ENCODE assay signal across 22 mouse cellular contexts in the genomic region with DNA sequence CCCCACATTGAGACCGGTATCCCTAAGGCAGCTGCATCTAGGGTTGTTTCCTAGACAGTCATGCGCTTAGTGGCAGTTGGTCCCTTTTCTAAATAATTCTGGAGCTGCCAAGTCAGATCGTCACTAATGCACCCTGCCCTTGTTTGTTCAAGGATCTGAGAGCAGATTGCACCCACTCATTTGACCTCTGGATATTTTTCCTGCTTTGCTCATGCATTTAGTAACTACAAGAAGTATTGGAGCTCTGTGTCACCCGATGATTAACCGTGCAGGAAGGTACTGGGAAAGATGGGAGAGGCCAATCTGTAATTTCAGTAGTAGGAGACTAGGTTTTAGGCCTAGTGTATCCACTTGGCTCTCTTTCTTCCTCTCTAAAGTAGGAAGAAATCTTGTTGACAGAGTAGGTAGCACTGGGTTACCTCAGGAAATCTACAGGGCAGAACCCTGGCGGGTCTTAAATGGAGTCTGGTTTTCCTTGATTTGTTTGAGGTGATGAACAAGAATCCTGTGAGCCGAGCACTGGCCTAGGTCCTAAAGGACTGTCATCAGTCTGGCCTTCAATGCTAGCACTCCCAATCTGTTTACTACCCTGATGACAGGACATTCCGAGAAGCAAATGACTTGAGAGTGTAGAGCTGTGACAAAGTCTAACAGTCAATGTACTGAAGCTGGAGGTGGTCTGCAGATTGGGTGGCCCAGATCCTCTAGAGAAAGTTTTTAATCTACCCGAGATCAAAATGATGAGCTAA. TPM values are rescaled to one million over a fixed set of nuclear protein-coding genes. Genes with fewer than 3 reads are reported as not detected.
A peak's percentile ranks its signal among the peaks of the same experiment; 100 is the strongest.
DNase-seq lines count a peak whose midpoint lies in the region; ATAC-seq lines count a peak whose summit lies in the region.
"Had no signal": no experiment of that assay in that cellular context is flagged by ENCODE, and none has a peak within 500 bp of the region (broad histone marks: within the 10 kb centered on the region; RNA-seq: fewer than 3 reads in every experiment).

No protein-coding gene starts in this region.

- H3K4me2 ChIP-seq in midbrain, embryonic 11.5 days = no peak overlapping the region
- no peak overlapping the region for H3K4me2 ChIP-seq in midbrain, embryonic 13.5 days (replicated peaks)
- peak overlapping the region; percentile 84 for H3K4me2 ChIP-seq in intestine, embryonic 16.5 days (ENCODE audit: low read depth, low read length)
- peak overlapping the region; percentile 61 for H3K4me2 ChIP-seq in stomach, embryonic 16.5 days (ENCODE audit: low read depth, low read length)

- no peak overlapping the region for H3K9ac ChIP-seq in midbrain, embryonic 11.5 days (ENCODE audit: low read length)
- no peak overlapping the region for H3K9ac ChIP-seq in midbrain, embryonic 13.5 days (replicated peaks)
- H3K9ac ChIP-seq in intestine, embryonic 16.5 days (ENCODE audit: low read depth, low read length) = no peak overlapping the region
- no peak overlapping the region for H3K9ac ChIP-seq in stomach, embryonic 16.5 days (ENCODE audit: low read length)
- H3K9ac ChIP-seq: forebrain, postnatal 0 days; heart, embryonic 15.5 days; lung, embryonic 14.5 days had no signal

- no peaks in the 10 kb centered on the region for H3K9me3 ChIP-seq in midbrain, embryonic 11.5 days (ENCODE audit: control insufficient read depth, low read length)
- H3K9me3 ChIP-seq in midbrain, embryonic 13.5 days = no peaks in the 10 kb centered on the region
- no peaks in the 10 kb centered on the region for H3K9me3 ChIP-seq in intestine, embryonic 16.5 days (ENCODE audit: control insufficient read depth, low read length)
- H3K9me3 ChIP-seq in stomach, embryonic 16.5 days (replicated peaks; ENCODE audit: control insufficient read depth, low read length) = no peaks in the 10 kb centered on the region
- H3K9me3 ChIP-seq: heart, embryonic 15.5 days; hindbrain, embryonic 10.5 days had no signal

- no peaks in the 10 kb centered on the region for H3K36me3 ChIP-seq in midbrain, embryonic 11.5 days (ENCODE audit: control insufficient read depth, insufficient read depth, low read length)
- H3K36me3 ChIP-seq in midbrain, embryonic 13.5 days = no peaks in the 10 kb centered on the region
- H3K36me3 ChIP-seq in intestine, embryonic 16.5 days (ENCODE audit: control insufficient read depth, insufficient read depth, low read length) = no peaks in the 10 kb centered on the region
- H3K36me3 ChIP-seq in stomach, embryonic 16.5 days (ENCODE audit: control insufficient read depth, insufficient read depth, low read length) = no peaks in the 10 kb centered on the region
- H3K36me3 ChIP-seq: heart, embryonic 15.5 days; hindbrain, embryonic 10.5 days had no signal

- peak; percentile 66 for DNase-seq in midbrain, embryonic 11.5 days (ENCODE audit: low spot score, missing footprints)
- peak; percentile 26 for DNase-seq in adrenal gland, postnatal 10 days
- no peak for DNase-seq in layer of hippocampus, postnatal 25 days (ENCODE audit: extremely low spot score in 1 of 2, low spot score in 1 of 2)
- DNase-seq: cerebellum, postnatal 10 days; forebrain, postnatal 0 days; gastrocnemius, postnatal 25 days; kidney, postnatal 14 days; lung, embryonic 14.5 days; thymus, adult 2 months had no signal

- WGBS in midbrain, embryonic 11.5 days = 91% methylated on average over 9 of the region's 9 CpGs
- WGBS in midbrain, embryonic 13.5 days = 90% methylated on average over 9 of the region's 9 CpGs
- WGBS in intestine, embryonic 16.5 days = 60% methylated on average over 9 of the region's 9 CpGs
- 68% methylated on average over 9 of the region's 9 CpGs for WGBS in stomach, embryonic 16.5 days

- no peak overlapping the region for H3K4me3 ChIP-seq in midbrain, embryonic 11.5 days (ENCODE audit: low read depth, low read length)
- no peak overlapping the region for H3K4me3 ChIP-seq in midbrain, embryonic 13.5 days (replicated peaks)
- H3K4me3 ChIP-seq in intestine, embryonic 16.5 days (ENCODE audit: low read length) = peak overlapping the region; percentile 65
- peak overlapping the region; percentile 55 for H3K4me3 ChIP-seq in stomach, embryonic 16.5 days (replicated peaks; ENCODE audit: low read length)
- H3K4me3 ChIP-seq: heart, embryonic 15.5 days had no signal

- no peak overlapping the region for H3K27ac ChIP-seq in midbrain, embryonic 11.5 days (ENCODE audit: low read depth, low read length)
- no peak overlapping the region for H3K27ac ChIP-seq in midbrain, embryonic 13.5 days
- H3K27ac ChIP-seq in intestine, embryonic 16.5 days (ENCODE audit: low read length) = peak overlapping the region; percentile 80; the same call in 1 of the 2 replicates
- H3K27ac ChIP-seq in stomach, embryonic 16.5 days (ENCODE audit: low read length) = peak overlapping the region; percentile 29
- H3K27ac ChIP-seq: heart, embryonic 15.5 days; hindbrain, embryonic 10.5 days had no signal

- ATAC-seq in midbrain, embryonic 11.5 days (ENCODE audit: low FRiP score) = no peak
- no peak for ATAC-seq in midbrain, embryonic 13.5 days
- ATAC-seq in intestine, embryonic 16.5 days = peak; percentile 8; the same call in 1 of the 2 replicates
- ATAC-seq in stomach, embryonic 16.5 days (ENCODE audit: insufficient read depth, low FRiP score) = peak; percentile 28; the same call in 1 of the 2 replicates
- no peak for ATAC-seq in frontal cortex, adult (ENCODE audit: low TSS enrichment)
- ATAC-seq in monocyte, adult 5-6 weeks (replicated peaks; ENCODE audit: insufficient number of reproducible peaks, low FRiP score, low TSS enrichment, poor library complexity, severe bottlenecking) = no peak
- ATAC-seq: activated CD4-positive, CD25-positive, alpha-beta regulatory T cell, adult 4 months; forebrain, postnatal 0 days; midbrain, embryonic 16.5 days had no signal

- peaks cover 19% of the 10 kb centered on the region for H3K27me3 ChIP-seq in midbrain, embryonic 11.5 days (ENCODE audit: control insufficient read depth, insufficient read depth, low read length)
- H3K27me3 ChIP-seq in midbrain, embryonic 13.5 days = peaks cover 46% of the 10 kb centered on the region
- H3K27me3 ChIP-seq in intestine, embryonic 16.5 days (replicated peaks; ENCODE audit: control insufficient read depth, insufficient read depth, low read length) = no peaks in the 10 kb centered on the region
- 0 out of 2 replicates have a peak, but pooled peaks cover 3% of the 10 kb centered on the region for H3K27me3 ChIP-seq in stomach, embryonic 16.5 days (ENCODE audit: control insufficient read depth, insufficient read depth, low read length)

- no peaks in the 10 kb centered on the region; the same call in 1 of the 2 replicates for H3K4me1 ChIP-seq in midbrain, embryonic 11.5 days (ENCODE audit: control insufficient read depth, insufficient read depth, low read length)
- peaks cover 9% of the 10 kb centered on the region for H3K4me1 ChIP-seq in midbrain, embryonic 13.5 days (replicated peaks)
- H3K4me1 ChIP-seq in intestine, embryonic 16.5 days (ENCODE audit: control insufficient read depth, insufficient read depth, low read length) = peaks cover 1% of the 10 kb centered on the region; the same call in 1 of the 2 replicates
- H3K4me1 ChIP-seq in stomach, embryonic 16.5 days (ENCODE audit: control insufficient read depth, insufficient read depth, low read length) = peaks cover 5% of the 10 kb centered on the region; the same call in 1 of the 2 replicates

RNA-seq across cellular contexts. Expression of a gene that starts 1.6 kb away (rescaled TPM):
- 0.25 and 0.45 TPM in 2 replicates for polyA plus RNA-seq in midbrain, embryonic 11.5 days (2014; fragmentation: Nextera tagmentation; extraction: Ambion mirVana)
- 0.79 and 1.5 TPM in 2 replicates for polyA plus RNA-seq in midbrain, embryonic 13.5 days (2015; fragmentation: Nextera tagmentation; extraction: Ambion mirVana)
- 10 to 100 TPM in 1 of 2 experiments, 1 to 10 TPM in 1; 6.0 to 14.8 TPM for total RNA-seq in adrenal gland, postnatal 10 days (2021)
- polyA plus RNA-seq in intestine, embryonic 16.5 days (2015; fragmentation: Nextera tagmentation; extraction: Ambion mirVana) = 34.5 and 37.7 TPM in 2 replicates
- polyA plus RNA-seq in stomach, embryonic 16.5 days (2015; fragmentation: Nextera tagmentation; extraction: Ambion mirVana) = 21.3 and 28.1 TPM in 2 replicates
- total RNA-seq in layer of hippocampus, postnatal 25 days (2021) = not detected
- 0.96 to 4.8 TPM (median 1.4 TPM) in 3 replicates for total RNA-seq in monocyte, adult 5-6 weeks (2017)
- total RNA-seq: gastrocnemius, postnatal 25 days; layer of hippocampus, postnatal 10 days; left cerebral cortex, postnatal 36 days; megakaryocyte progenitor cell, adult 5-6 weeks had no signal

RNA-seq across cellular contexts. Expression of a gene that starts 5.1 kb away (rescaled TPM):
- not detected in 2 replicates for polyA plus RNA-seq in midbrain, embryonic 11.5 days (2014; fragmentation: Nextera tagmentation; extraction: Ambion mirVana)
- polyA plus RNA-seq in midbrain, embryonic 13.5 days (2015; fragmentation: Nextera tagmentation; extraction: Ambion mirVana) = not detected in 2 replicates
- under 1 TPM in 1 of 2 experiments, not detected in 1; 0.15 TPM for total RNA-seq in adrenal gland, postnatal 10 days (2021)
- polyA plus RNA-seq in intestine, embryonic 16.5 days (2015; fragmentation: Nextera tagmentation; extraction: Ambion mirVana) = not detected in 2 replicates
- not detected in 2 replicates for polyA plus RNA-seq in stomach, embryonic 16.5 days (2015; fragmentation: Nextera tagmentation; extraction: Ambion mirVana)
- total RNA-seq in layer of hippocampus, postnatal 25 days (2021) = not detected
- 2.2 to 2.7 TPM (median 2.5 TPM) in 3 replicates for total RNA-seq in monocyte, adult 5-6 weeks (2017)
- total RNA-seq: forebrain, postnatal 0 days; gastrocnemius, postnatal 25 days; layer of hippocampus, postnatal 10 days; left cerebral cortex, postnatal 36 days; megakaryocyte progenitor cell, adult 5-6 weeks had no signal
- polyA plus RNA-seq: forebrain, postnatal 0 days; heart, embryonic 15.5 days; hindbrain, embryonic 10.5 days; lung, embryonic 14.5 days; midbrain, embryonic 16.5 days; neural tube, embryonic 11.5 days had no signal

Comparison
In these comparisons a context has a peak if more than half of its experiments do, and no peak if none do; other contexts are left out.
1. ATAC-seq: peak in intestine, embryonic 16.5 days (single experiment) and stomach, embryonic 16.5 days (single experiment); none in midbrain, embryonic 11.5 days (single experiment), midbrain, embryonic 13.5 days (single experiment), frontal cortex, adult (single experiment) and monocyte, adult 5-6 weeks (single experiment).
2. DNase-seq: peak in midbrain, embryonic 11.5 days (single experiment) and adrenal gland, postnatal 10 days (single experiment); none in layer of hippocampus, postnatal 25 days (0 of 2).
3. H3K27ac ChIP-seq: peak in intestine, embryonic 16.5 days (single experiment) and stomach, embryonic 16.5 days (single experiment); none in midbrain, embryonic 11.5 days (single experiment) and midbrain, embryonic 13.5 days (single experiment).
4. H3K4me2 ChIP-seq: peak in intestine, embryonic 16.5 days (single experiment) and stomach, embryonic 16.5 days (single experiment); none in midbrain, embryonic 11.5 days (single experiment) and midbrain, embryonic 13.5 days (single experiment).
5. H3K4me3 ChIP-seq: peak in intestine, embryonic 16.5 days (single experiment) and stomach, embryonic 16.5 days (single experiment); none in midbrain, embryonic 11.5 days (single experiment) and midbrain, embryonic 13.5 days (single experiment).